Mouse (Mus musculus) right cerebral cortex, adult 18-20 months (tissue): ENCODE results near the gene Agtrap.

ENCODE experiments used
- DNase-seq: peaks from one replicate; pipeline ENCODE4 v3.0.0; 2022; ENCODE audit warnings: mixed read lengths

Gene Agtrap

DNA sequence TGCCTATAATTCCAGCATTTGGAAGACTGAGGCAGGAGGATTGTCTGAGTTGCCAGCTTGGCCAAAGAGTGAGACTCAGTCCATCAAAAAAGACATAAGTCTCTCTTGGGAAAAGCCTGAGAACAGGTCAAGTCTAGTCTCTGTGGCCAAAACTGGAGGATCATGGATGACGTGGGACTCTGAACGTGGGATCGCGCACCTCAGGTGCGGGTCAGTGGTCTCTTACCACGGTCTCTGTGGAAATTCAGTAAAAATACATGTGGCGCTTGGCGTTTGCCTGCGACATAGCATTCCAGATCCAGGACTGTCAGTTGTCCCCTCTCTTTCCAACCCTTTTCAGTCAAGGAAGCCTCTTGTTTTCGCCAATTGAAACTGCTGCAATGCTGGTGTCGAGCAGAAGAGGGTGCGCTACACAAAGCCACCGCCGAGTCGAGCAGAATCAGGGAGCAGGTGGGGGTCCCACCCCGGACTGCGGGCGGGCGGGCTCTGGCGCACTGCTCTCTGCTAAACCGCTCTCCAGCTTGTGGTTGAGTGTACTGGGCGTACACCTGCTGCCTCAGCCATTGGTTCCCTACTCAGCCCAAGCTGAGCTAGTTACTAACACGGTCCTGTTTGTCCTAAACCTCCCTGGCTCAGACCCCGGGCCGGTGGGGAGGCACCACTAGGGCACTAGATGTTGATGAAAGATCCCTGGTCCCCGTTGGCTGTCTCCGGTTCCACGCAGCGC, 14.1 kb upstream of the Agtrap start:
- DNase-seq, result peak; percentile 69

DNA sequence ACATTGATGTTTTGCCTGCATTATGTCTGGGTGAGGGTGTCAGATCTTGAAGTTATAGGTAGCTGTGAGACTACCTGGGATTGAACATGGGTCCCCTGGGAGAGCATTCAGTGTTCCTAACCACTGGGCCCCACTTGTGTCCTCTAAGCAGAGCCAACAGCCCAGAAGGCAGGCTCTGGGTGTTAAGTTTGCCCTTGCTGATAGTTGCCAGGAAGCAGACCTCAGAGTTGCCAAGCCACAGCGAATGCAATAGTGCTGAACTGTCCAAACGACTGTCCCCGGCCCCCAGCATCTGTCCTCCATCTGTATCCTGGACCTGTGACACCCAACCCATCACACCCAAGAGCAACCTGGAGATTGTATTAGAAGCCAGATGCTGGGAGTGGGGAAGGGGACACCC, 10.8 kb upstream of the Agtrap start:
- DNase-seq, result no peak

- DNase-seq, result no peak
Measured at GRCm38 (mm10) chr4:148097936-148098335, 10.1 kb upstream of the Agtrap start.

- no peak for DNase-seq
Measured at GRCm38 (mm10) chr4:148095081-148095480, 7.2 kb upstream of the Agtrap start.

DNA sequence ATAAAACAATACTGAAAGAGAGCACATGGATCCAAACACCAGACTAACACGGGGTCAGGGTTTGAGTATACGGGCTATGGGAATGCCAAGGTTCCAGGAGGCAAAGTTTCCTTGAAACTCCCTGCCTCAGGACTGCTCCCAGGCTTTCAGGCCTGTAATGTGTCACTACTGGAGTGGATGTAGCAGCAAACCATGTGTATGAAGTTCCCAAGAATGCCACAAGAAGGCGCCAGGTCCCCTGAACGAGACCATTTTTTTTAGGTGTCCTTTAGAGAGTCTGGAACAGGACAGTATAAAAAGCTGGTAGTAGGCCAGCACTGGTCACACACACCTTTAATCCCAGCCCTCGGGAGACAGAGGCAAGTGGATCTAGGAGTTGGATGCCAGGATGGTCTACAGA, 6.3 kb upstream of the Agtrap start:
- no peak for DNase-seq

- DNase-seq, result no peak
Measured at GRCm38 (mm10) chr4:148092551-148093271, 4.9 kb upstream of the Agtrap start.

DNA sequence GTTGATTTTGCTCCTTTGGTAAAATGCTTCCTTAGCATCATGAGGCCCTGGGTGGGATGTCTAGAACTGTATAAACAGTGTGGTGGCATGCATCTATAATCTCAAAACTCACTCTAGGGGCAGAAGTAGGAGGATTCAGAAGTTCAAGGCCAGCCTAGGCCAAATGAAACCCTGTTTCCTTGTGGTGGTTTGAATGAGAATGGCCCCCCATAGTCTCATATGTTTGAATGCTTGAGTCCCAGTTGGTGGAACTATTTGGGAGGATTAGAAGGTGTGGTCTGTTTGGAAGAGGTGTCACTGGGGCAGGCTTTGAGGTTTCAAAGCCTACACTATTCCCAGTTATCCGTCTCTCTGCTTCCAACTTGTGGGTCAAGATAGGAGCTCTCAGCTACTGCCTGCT, 3.4 kb upstream of the Agtrap start:
- DNase-seq, result no peak

GRCm38 (mm10) chr4:148089166-148089565, 1.3 kb upstream of the Agtrap start:
- no peak for DNase-seq

GRCm38 (mm10) chr4:148087091-148087906, 532 bp downstream of the Agtrap start:
- DNase-seq, result no peak

DNA sequence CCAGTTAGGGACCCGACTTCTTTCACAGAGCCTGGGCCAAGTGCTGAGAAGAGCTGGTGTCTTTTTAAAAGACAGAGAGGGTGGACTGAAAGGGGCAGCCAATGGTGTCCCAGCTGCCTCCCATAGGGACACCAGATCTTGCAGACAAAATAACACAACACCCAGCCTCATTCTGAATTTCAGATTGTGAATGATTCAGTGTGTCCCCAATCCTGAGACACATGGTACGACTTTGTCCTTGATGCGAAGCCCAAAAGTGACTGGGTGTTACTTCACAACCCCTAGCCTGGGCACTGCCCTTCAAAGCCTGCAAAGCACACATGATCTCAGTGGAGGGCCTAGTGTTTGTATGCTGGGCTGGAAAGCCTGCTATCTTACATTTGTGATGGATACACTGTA, 1.9 kb downstream of the Agtrap start:
- DNase-seq, result no peak

DNA sequence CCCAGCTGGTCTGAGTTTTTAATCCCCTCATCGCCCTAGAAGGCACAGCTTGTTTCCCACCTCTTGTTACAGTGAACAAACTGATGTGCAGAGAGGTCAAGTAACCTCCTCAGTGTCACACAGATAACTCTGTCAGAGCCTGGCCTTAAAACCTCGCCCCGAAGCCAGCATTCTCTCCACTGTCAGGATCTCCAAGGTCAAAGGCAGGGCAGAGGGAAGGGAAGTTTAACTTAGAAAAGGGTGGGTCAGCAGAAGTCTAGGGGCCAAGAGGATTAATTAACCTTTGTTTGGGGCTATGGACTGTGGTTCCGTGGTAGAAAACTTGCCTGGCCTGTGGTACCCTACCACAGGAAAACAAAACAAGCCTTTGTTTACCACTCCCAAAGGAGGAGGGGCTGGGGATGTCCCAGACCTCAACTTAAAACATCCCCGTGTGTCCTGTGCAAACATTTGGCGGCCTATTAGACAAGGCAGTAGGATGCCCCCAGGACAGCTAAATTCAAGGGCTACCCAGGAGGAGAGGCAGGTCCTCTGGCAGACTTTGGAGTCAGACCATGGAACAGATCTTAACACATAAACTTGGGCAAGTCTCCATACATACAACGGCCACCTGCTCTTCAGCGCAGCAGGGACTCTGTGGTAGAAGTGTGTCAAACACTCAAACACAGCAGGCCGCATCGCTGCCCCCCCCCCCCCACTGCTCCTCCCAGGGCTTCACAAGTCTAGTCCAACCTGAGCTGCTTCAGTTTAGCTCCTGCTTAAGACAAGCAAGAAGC, 2.5 kb downstream of the Agtrap start:
- DNase-seq, result no peak

GRCm38 (mm10) chr4:148084261-148084714, 3.5 kb downstream of the Agtrap start:
- DNase-seq, result no peak

DNA sequence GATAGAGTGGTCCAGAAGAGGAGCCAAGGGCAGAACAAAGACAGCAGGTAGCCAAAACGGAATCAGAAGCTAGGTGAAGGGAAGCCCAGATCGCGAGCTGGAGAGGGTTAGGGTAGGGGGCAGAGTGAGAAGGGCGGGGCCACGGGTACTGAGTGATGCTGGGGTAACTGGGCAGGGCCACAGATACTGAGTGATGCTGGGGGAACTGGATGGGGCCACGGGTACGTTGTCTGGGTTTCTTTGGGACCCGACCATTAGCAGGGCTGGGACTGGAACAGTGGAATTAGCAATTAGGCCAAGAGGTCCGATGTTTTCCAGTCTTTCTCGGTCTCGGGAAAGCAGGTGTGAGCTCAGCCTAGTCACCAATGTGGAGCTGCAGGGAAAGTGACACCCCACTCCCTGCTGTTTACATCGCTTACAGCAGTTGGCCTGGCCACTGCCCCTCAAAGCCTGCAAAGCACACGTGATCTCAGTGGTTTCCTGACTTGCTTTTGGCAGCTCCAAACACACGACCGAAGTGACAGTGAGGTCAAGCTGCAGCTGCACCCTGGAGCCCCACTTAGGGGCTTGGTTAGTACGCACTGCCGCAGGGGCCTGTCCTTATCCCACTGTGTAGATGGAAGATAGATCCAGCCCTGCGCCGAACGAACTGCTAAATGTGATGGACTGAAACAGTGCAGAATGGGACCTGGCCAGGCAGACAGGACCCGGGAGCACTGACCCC, 4.5 kb downstream of the Agtrap start:
- DNase-seq, result no peak

DNA sequence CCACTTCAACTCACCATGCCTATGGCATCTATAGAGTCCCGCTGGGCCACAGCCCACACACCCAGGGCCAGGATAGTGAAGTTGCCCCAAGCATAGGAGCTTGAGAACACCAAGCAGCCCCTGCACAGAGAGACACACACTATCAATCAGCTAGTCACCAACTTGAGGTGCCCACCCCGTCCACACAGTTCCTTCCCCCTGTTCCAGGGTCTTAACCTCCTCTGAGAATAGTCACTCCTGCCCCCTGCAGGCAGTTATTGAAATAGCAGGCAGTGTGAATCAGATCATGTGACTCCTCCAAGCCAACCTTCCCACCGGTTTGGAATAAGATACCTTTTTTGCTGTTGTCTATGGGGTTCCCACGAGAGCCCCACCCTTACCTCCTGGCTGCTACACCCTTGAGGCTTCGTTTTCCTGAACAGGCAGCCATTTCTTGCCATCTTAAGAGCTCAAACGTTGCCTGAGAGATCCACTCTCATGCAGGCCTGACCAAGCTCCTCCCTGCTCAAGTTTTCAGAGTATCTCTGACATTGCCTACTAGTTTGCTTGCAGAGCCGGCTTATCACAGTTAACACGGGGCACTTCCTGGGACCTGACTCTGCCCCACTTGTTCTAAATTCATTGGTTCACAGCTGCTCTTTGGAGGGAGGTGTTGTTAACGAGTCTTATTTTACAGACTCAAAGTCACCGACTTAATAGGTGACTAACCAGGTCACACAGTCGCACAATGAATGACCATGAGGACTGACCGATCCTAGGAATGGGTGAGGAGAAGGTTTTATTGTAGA, 5.4 kb downstream of the Agtrap start:
- no peak for DNase-seq

GRCm38 (mm10) chr4:148081201-148081600, 6.6 kb downstream of the Agtrap start:
- DNase-seq, result no peak

DNA sequence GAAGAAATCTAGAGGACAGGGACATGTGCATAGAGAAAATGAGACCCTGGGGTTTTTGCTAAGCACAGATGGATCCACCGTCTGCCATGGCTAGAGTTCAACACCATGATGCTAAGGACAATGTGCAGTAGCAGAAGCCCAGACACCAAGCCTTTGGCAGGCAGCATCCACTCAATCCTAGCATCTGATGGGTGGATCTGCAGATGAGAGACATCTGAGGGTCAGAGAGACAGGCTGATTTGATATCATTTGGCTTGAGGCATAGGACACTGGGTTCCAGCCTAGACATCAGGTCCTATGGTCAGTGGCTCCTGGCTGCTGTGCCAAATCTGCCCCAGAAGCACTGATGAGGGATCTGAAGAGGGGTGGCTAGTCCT, 7.2 kb downstream of the Agtrap start:
- no peak for DNase-seq

- DNase-seq, result no peak
Measured at GRCm38 (mm10) chr4:148079944-148080596, 7.8 kb downstream of the Agtrap start.

DNA sequence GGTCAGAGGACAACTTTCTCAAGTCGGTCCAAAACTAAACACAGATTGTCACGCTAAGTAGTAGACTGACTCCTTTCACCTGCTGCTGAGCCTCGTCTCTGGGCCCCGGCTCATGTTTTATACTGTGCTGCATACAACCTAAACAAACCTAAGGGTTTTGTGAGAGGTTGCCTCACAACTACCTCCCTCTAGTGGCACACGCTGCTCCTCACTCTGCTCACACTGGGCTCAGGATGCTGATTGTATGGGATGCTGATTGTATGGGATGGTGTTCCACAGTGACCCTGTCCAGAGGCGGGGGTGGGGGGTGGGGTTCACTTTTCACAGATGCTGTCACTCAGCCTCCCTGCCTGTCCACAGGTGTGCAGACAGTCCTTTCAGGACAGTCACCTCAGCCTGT, 8.6 kb downstream of the Agtrap start:
- no peak for DNase-seq

DNA sequence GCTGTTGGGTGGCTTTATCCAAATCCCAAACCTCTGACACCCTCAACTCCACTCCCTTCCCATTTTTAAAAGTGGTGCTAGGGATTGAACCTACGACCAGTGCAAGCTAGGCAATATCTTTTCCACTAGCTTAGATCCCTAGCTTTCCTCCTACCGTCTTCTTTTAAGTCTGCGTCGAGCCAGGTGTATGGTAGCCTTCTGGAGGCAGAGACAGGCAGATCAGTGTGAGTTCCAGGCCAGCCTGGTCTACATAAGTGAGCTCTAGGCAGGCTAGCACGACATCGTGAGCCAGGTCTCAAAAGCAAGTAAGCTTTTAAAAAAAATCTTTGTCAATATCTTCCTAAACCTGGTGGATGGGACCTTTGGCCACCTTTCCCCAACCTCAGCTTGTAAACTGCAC, 11.9 kb downstream of the Agtrap start:
- DNase-seq, result no peak

DNA sequence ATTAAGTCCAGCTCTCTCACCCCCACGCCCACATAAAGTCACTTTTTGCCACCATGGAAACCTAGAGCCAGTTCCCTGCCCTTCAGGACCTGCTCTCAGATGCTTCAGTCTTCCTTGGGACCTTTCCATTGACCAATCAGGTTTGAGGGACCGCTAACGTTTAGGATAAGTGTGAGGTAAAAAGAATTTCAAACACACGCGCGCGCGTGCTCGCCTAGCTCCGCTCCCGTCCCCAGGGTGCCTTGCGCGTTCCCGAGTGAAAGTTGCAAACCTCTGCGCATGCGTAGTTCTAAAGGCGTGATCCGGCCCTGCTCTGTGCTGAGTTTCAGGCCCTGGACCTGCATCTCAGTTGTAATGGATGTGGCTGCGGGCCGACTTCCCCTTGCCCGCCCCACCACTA, 12.6 kb downstream of the Agtrap start:
- peak; percentile 71 for DNase-seq
